Mouse (Mus musculus) thymus, postnatal 0 days (tissue): ENCODE data around the gene Il1r1. TPM values are rescaled to one million over a fixed set of nuclear protein-coding genes. Genes with fewer than 3 reads are reported as not detected.

Experiments used
- DNase-seq: peaks from one replicate; pipeline ENCODE4 v3.0.0-alpha.2; 2015; ENCODE audit warnings: low spot score
- polyA plus RNA-seq: library from polyadenylated mRNA; unstranded; fragments of >200 nt; fragmentation: Nextera tagmentation; extraction: Ambion mirVana; gene quantifications from 2 replicates; pipeline ENCODE4 v1.2.1, GENCODE M21; 2015

The Il1r1 gene
- polyA plus RNA-seq, 1 experiment from 2014 or later: 7.5 TPM

GRCm38 (mm10) chr1:40230336-40230735 is 5.5 kb downstream of the Il1r1 start:
- DNase-seq: no peak

- DNase-seq: no peak
These were observed 6.2 kb downstream of the Il1r1 start for GRCm38 (mm10) chr1:40231116-40231515.

GRCm38 (mm10) chr1:40233217-40233616 is 8.3 kb downstream of the Il1r1 start:
- DNase-seq: no peak

GRCm38 (mm10) chr1:40233621-40234020 is 8.7 kb downstream of the Il1r1 start:
- DNase-seq: no peak

GRCm38 (mm10) chr1:40235597-40236249 is 10.8 kb downstream of the Il1r1 start:
- DNase-seq: no peak

GRCm38 (mm10) chr1:40236694-40237093 is 11.8 kb downstream of the Il1r1 start:
- no peak for DNase-seq

GRCm38 (mm10) chr1:40237094-40237493 is 12.2 kb downstream of the Il1r1 start:
- no peak for DNase-seq

- no peak for DNase-seq
These were observed 15.6 kb downstream of the Il1r1 start for GRCm38 (mm10) chr1:40240353-40241092.

- DNase-seq: no peak
These were observed 17.8 kb downstream of the Il1r1 start for GRCm38 (mm10) chr1:40242717-40243116.

GRCm38 (mm10) chr1:40243561-40243998 is 18.7 kb downstream of the Il1r1 start:
- DNase-seq: no peak

GRCm38 (mm10) chr1:40250425-40250824 is 25.5 kb downstream of the Il1r1 start:
- no peak for DNase-seq

GRCm38 (mm10) chr1:40252507-40252906 is 27.6 kb downstream of the Il1r1 start:
- no peak for DNase-seq

GRCm38 (mm10) chr1:40253940-40254339 is 29.1 kb downstream of the Il1r1 start:
- DNase-seq: no peak

- no peak for DNase-seq
These were observed 29.6 kb downstream of the Il1r1 start for GRCm38 (mm10) chr1:40254347-40255057.

- no peak for DNase-seq
These were observed 37.7 kb downstream of the Il1r1 start for GRCm38 (mm10) chr1:40262441-40263121.

GRCm38 (mm10) chr1:40263122-40263498 is 38.2 kb downstream of the Il1r1 start:
- no peak for DNase-seq

GRCm38 (mm10) chr1:40263679-40264078 is 38.8 kb downstream of the Il1r1 start:
- DNase-seq: no peak

- no peak for DNase-seq
These were observed 40.5 kb downstream of the Il1r1 start for GRCm38 (mm10) chr1:40265301-40265835.

- no peak for DNase-seq
These were observed 41.8 kb downstream of the Il1r1 start for GRCm38 (mm10) chr1:40266431-40267260.

- no peak for DNase-seq
These were observed 43.0 kb downstream of the Il1r1 start for GRCm38 (mm10) chr1:40267846-40268245.
